In genomic region chr1:175693429-175693960, GRCm38 (mm10) we compare ENCODE assay signal across 9 mouse cellular contexts. TPM values are rescaled to one million over a fixed set of nuclear protein-coding genes. Genes with fewer than 3 reads are reported as not detected.
DNase-seq lines count a peak whose midpoint lies in the region; ATAC-seq and TF ChIP-seq lines count a peak whose summit lies in the region.
"Had no signal": no experiment of that assay in that cellular context is flagged by ENCODE, and none has a peak within 500 bp of the region (broad histone marks: within the 10 kb centered on the region; RNA-seq: fewer than 3 reads in every experiment).

No protein-coding gene starts in this region.

- TF ChIP-seq CTCF in G1E (IDR thresholded peaks at IDR 0.05; ENCODE audit: low read depth, low read length) = no peak
- TF ChIP-seq CTCF in hindbrain, postnatal 0 days (IDR thresholded peaks at IDR 0.05; ENCODE audit: low read depth) = no peak
- TF ChIP-seq CTCF in stomach, postnatal 0 days (IDR thresholded peaks at IDR 0.05; ENCODE audit: low read depth) = no peak

- H3K27ac ChIP-seq in embryonic facial prominence, embryonic 14.5 days (replicated peaks; ENCODE audit: low read depth, low read length) = no peak overlapping the region
- peak overlapping the region; percentile 1; the same call in 1 of the 2 replicates for H3K27ac ChIP-seq in hindbrain, postnatal 0 days
- H3K27ac ChIP-seq in lung, embryonic 16.5 days (ENCODE audit: low read length) = no peak overlapping the region
- H3K27ac ChIP-seq in stomach, postnatal 0 days (replicated peaks) = no peak overlapping the region

- no peaks in the 10 kb centered on the region for H3K27me3 ChIP-seq in G1E (ENCODE audit: insufficient read depth, low read length)
- H3K27me3 ChIP-seq in embryonic facial prominence, embryonic 14.5 days (replicated peaks; ENCODE audit: control insufficient read depth, insufficient read depth, low read length) = no peaks in the 10 kb centered on the region
- H3K27me3 ChIP-seq in hindbrain, postnatal 0 days (ENCODE audit: insufficient read depth, low read length) = no peaks in the 10 kb centered on the region
- no peaks in the 10 kb centered on the region for H3K27me3 ChIP-seq in lung, embryonic 16.5 days (ENCODE audit: control insufficient read depth, insufficient read depth, low read depth, low read length)
- H3K27me3 ChIP-seq in stomach, postnatal 0 days (ENCODE audit: control insufficient read depth, insufficient read depth, low read length) = no peaks in the 10 kb centered on the region

- ATAC-seq in G1E (ENCODE audit: extremely low read depth, insufficient number of reproducible peaks, low FRiP score, poor library complexity, severe bottlenecking) = no peak
- ATAC-seq in embryonic facial prominence, embryonic 14.5 days (ENCODE audit: low read depth) = no peak; the same call in 1 of the 2 replicates
- ATAC-seq in hindbrain, postnatal 0 days = no peak
- no peak for ATAC-seq in lung, embryonic 16.5 days (ENCODE audit: low read depth)
- ATAC-seq in stomach, postnatal 0 days (ENCODE audit: low FRiP score, low TSS enrichment) = no peak
- ATAC-seq in erythroid progenitor cell, adult 5-6 weeks (replicated peaks; ENCODE audit: low FRiP score, poor library complexity, severe bottlenecking) = no peak

- peak overlapping the region; percentile 91; the same call in 1 of the 2 replicates for H3K4me3 ChIP-seq in G1E (ENCODE audit: low read depth, low read length)
- H3K4me3 ChIP-seq in embryonic facial prominence, embryonic 14.5 days (ENCODE audit: low read depth, low read length) = peak overlapping the region; percentile 62
- H3K4me3 ChIP-seq in hindbrain, postnatal 0 days (ENCODE audit: low read length) = peak overlapping the region; percentile 53
- peak overlapping the region; percentile 80 for H3K4me3 ChIP-seq in lung, embryonic 16.5 days (ENCODE audit: low read length)
- H3K4me3 ChIP-seq in stomach, postnatal 0 days (ENCODE audit: low read depth, low read length) = peak overlapping the region; percentile 78; the same call in 1 of the 2 replicates

- no peak for TF ChIP-seq EP300 in stomach, postnatal 0 days (optimal IDR thresholded peaks at IDR 0.05)

- H3K36me3 ChIP-seq in G1E (replicated peaks) = peaks cover 3% of the 10 kb centered on the region
- H3K36me3 ChIP-seq in embryonic facial prominence, embryonic 14.5 days (ENCODE audit: control insufficient read depth, insufficient read depth, low read length) = no peaks in the 10 kb centered on the region
- H3K36me3 ChIP-seq in hindbrain, postnatal 0 days (ENCODE audit: insufficient read depth, low read length) = no peaks in the 10 kb centered on the region
- H3K36me3 ChIP-seq in lung, embryonic 16.5 days (ENCODE audit: control insufficient read depth, insufficient read depth, low read length) = no peaks in the 10 kb centered on the region
- H3K36me3 ChIP-seq in stomach, postnatal 0 days (ENCODE audit: control insufficient read depth, insufficient read depth, low read length) = no peaks in the 10 kb centered on the region

- H3K9ac ChIP-seq in embryonic facial prominence, embryonic 14.5 days (ENCODE audit: low read depth, low read length) = peak overlapping the region; percentile 2; the same call in 1 of the 2 replicates
- 0 out of 2 replicates have a peak overlapping the region, but pooled peaks have one; percentile 69 for H3K9ac ChIP-seq in hindbrain, postnatal 0 days (replicated peaks; ENCODE audit: low read length)
- H3K9ac ChIP-seq in lung, embryonic 16.5 days (ENCODE audit: low read length) = peak overlapping the region; percentile 60
- peak overlapping the region; percentile 0; the same call in 1 of the 2 replicates for H3K9ac ChIP-seq in stomach, postnatal 0 days (ENCODE audit: low read length)

- H3K9me3 ChIP-seq in G1E (replicated peaks) = no peaks in the 10 kb centered on the region
- no peaks in the 10 kb centered on the region for H3K9me3 ChIP-seq in embryonic facial prominence, embryonic 14.5 days (ENCODE audit: control insufficient read depth, low read length)
- no peaks in the 10 kb centered on the region for H3K9me3 ChIP-seq in hindbrain, postnatal 0 days (ENCODE audit: low read length)
- no peaks in the 10 kb centered on the region for H3K9me3 ChIP-seq in lung, embryonic 16.5 days (ENCODE audit: control insufficient read depth, low read length)
- H3K9me3 ChIP-seq in stomach, postnatal 0 days (ENCODE audit: control insufficient read depth, low read length) = no peaks in the 10 kb centered on the region

- DNase-seq in adrenal gland, adult (ENCODE audit: inconsistent age in 2 of 2, low spot score in 1 of 2) = peak; percentile 26 to 58
- DNase-seq in adrenal gland, postnatal 25 days = no peak
- no peak for DNase-seq in G1E (ENCODE audit: low spot score)
- no peak for DNase-seq in embryonic facial prominence, embryonic 14.5 days (ENCODE audit: low spot score)
- no peak for DNase-seq in hindbrain, postnatal 0 days (ENCODE audit: low spot score)
- DNase-seq in stomach, postnatal 0 days (ENCODE audit: low spot score) = peak; percentile 56

- H3K4me2 ChIP-seq in embryonic facial prominence, embryonic 14.5 days (ENCODE audit: low read depth, low read length) = peak overlapping the region; percentile 92
- H3K4me2 ChIP-seq in hindbrain, postnatal 0 days (ENCODE audit: low read depth, low read length) = peak overlapping the region; percentile 88
- H3K4me2 ChIP-seq in lung, embryonic 16.5 days (ENCODE audit: low read depth, low read length) = peak overlapping the region; percentile 67
- peak overlapping the region; percentile 94 for H3K4me2 ChIP-seq in stomach, postnatal 0 days (replicated peaks; ENCODE audit: low read depth)

- WGBS in embryonic facial prominence, embryonic 14.5 days = 39% methylated on average over 12 of the region's 12 CpGs
- 40% methylated on average over 12 of the region's 12 CpGs for WGBS in hindbrain, postnatal 0 days
- WGBS in lung, embryonic 16.5 days = 22% methylated on average over 12 of the region's 12 CpGs
- WGBS in stomach, postnatal 0 days = 24% methylated on average over 12 of the region's 12 CpGs

- H3K4me1 ChIP-seq in G1E (ENCODE audit: insufficient read depth, low read depth, low read length) = peaks cover 17% of the 10 kb centered on the region
- 0 out of 2 replicates have a peak, but pooled peaks cover 8% of the 10 kb centered on the region for H3K4me1 ChIP-seq in embryonic facial prominence, embryonic 14.5 days (ENCODE audit: control insufficient read depth, insufficient read depth, low read length)
- H3K4me1 ChIP-seq in hindbrain, postnatal 0 days (ENCODE audit: insufficient read depth, low read length) = 0 out of 2 replicates have a peak, but pooled peaks cover 5% of the 10 kb centered on the region
- peaks cover 6% of the 10 kb centered on the region; the same call in 1 of the 2 replicates for H3K4me1 ChIP-seq in lung, embryonic 16.5 days (replicated peaks; ENCODE audit: control insufficient read depth, insufficient read depth, low read length)
- no peaks in the 10 kb centered on the region; the same call in 1 of the 2 replicates for H3K4me1 ChIP-seq in stomach, postnatal 0 days (replicated peaks; ENCODE audit: control insufficient read depth, insufficient read depth)

RNA-seq across cellular contexts. Expression of gene Chml, which starts 0.8 kb away (rescaled TPM):
- 9.1 and 10.3 TPM in 2 replicates for total RNA-seq in adrenal gland, postnatal 25 days (2021)
- total RNA-seq in G1E (2014; fragmentation: Nextera tagmentation) (18.4 and 21.7 TPM in 2 replicates), G1E (2017) (15.6 and 17.8 TPM in 2 replicates)
- 15.6 and 25.3 TPM in 2 replicates for polyA plus RNA-seq in G1E (2012)
- 2.3 and 3.0 TPM in 2 replicates for polyA plus RNA-seq in embryonic facial prominence, embryonic 14.5 days (2014; fragmentation: Nextera tagmentation; extraction: Ambion mirVana)
- 18.2 and 29.4 TPM in 2 replicates for total RNA-seq in hindbrain, postnatal 0 days (2014; rRNA removed)
- 2.5 and 2.7 TPM in 2 replicates for polyA plus RNA-seq in hindbrain, postnatal 0 days (2015; fragmentation: Nextera tagmentation; extraction: Ambion mirVana)
- 2.6 TPM in 2 replicates for polyA plus RNA-seq in lung, embryonic 16.5 days (2015; fragmentation: Nextera tagmentation; extraction: Ambion mirVana)
- polyA plus RNA-seq in stomach, postnatal 0 days (2015; fragmentation: Nextera tagmentation; extraction: Ambion mirVana) = 1.0 and 1.5 TPM in 2 replicates
- total RNA-seq in erythroid progenitor cell, adult 5-6 weeks (2015; ENCODE audit: low replicate concordance) = 1.3 and 1.8 TPM in 2 replicates
- 4.9 and 10.1 TPM in 2 replicates for total RNA-seq in erythroid progenitor cell, adult 5-6 weeks (2017; ENCODE audit: low replicate concordance)

RNA-seq across cellular contexts. Expression of gene Opn3, which starts 0.9 kb away (rescaled TPM):
- 7.2 and 10.4 TPM in 2 replicates for total RNA-seq in adrenal gland, postnatal 25 days (2021)
- not detected in 2 replicates for total RNA-seq in G1E (2014; fragmentation: Nextera tagmentation)
- total RNA-seq in G1E (2017) = 0.17 and 0.27 TPM in 2 replicates
- polyA plus RNA-seq in G1E (2012) = 0.64 and 0.98 TPM in 2 replicates
- 5.2 TPM in 2 replicates for polyA plus RNA-seq in embryonic facial prominence, embryonic 14.5 days (2014; fragmentation: Nextera tagmentation; extraction: Ambion mirVana)
- 14.8 and 17.4 TPM in 2 replicates for total RNA-seq in hindbrain, postnatal 0 days (2014; rRNA removed)
- 8.3 and 8.6 TPM in 2 replicates for polyA plus RNA-seq in hindbrain, postnatal 0 days (2015; fragmentation: Nextera tagmentation; extraction: Ambion mirVana)
- polyA plus RNA-seq in lung, embryonic 16.5 days (2015; fragmentation: Nextera tagmentation; extraction: Ambion mirVana) = 4.5 and 5.4 TPM in 2 replicates
- 2.4 and 3.3 TPM in 2 replicates for polyA plus RNA-seq in stomach, postnatal 0 days (2015; fragmentation: Nextera tagmentation; extraction: Ambion mirVana)
- total RNA-seq in erythroid progenitor cell, adult 5-6 weeks (2015; ENCODE audit: low replicate concordance) = 1.8 TPM in 1 of 2 replicates, not detected in the other
- total RNA-seq in erythroid progenitor cell, adult 5-6 weeks (2017; ENCODE audit: low replicate concordance) = not detected in 2 replicates

RNA-seq across cellular contexts. Expression of gene Wdr64, which starts 4.9 kb away (rescaled TPM):
- total RNA-seq in adrenal gland, postnatal 25 days (2021) = not detected in 2 replicates
- total RNA-seq in G1E (2014; fragmentation: Nextera tagmentation) (not detected in 2 replicates), G1E (2017) (0.05 TPM in 1 of 2 replicates, not detected in the other)
- polyA plus RNA-seq in G1E (2012) = not detected in 2 replicates
- polyA plus RNA-seq in embryonic facial prominence, embryonic 14.5 days (2014; fragmentation: Nextera tagmentation; extraction: Ambion mirVana) = not detected in 2 replicates
- total RNA-seq in hindbrain, postnatal 0 days (2014; rRNA removed) = not detected in 2 replicates
- not detected in 2 replicates for polyA plus RNA-seq in hindbrain, postnatal 0 days (2015; fragmentation: Nextera tagmentation; extraction: Ambion mirVana)
- not detected in 2 replicates for polyA plus RNA-seq in lung, embryonic 16.5 days (2015; fragmentation: Nextera tagmentation; extraction: Ambion mirVana)
- not detected in 2 replicates for polyA plus RNA-seq in stomach, postnatal 0 days (2015; fragmentation: Nextera tagmentation; extraction: Ambion mirVana)
- not detected in 2 replicates for total RNA-seq in erythroid progenitor cell, adult 5-6 weeks (2015; ENCODE audit: low replicate concordance)
- not detected in 2 replicates for total RNA-seq in erythroid progenitor cell, adult 5-6 weeks (2017; ENCODE audit: low replicate concordance)
- total RNA-seq: heart, postnatal 10 days had no signal

Comparison
In these comparisons a context has a peak if more than half of its experiments do, and no peak if none do; other contexts are left out.
1. DNase-seq: peak in adrenal gland, adult (2 of 2) and stomach, postnatal 0 days (single experiment); none in adrenal gland, postnatal 25 days (single experiment), G1E (single experiment), embryonic facial prominence, embryonic 14.5 days (single experiment) and hindbrain, postnatal 0 days (single experiment).
2. H3K9ac ChIP-seq: peak in every context shown above with its lines; median percentile 69 in hindbrain, postnatal 0 days; 60 in lung, embryonic 16.5 days; 2 in embryonic facial prominence, embryonic 14.5 days; 0 in stomach, postnatal 0 days.
3. Peak in every context shown above with its lines, with median percentiles within 50 percentile points of each other: H3K4me3 ChIP-seq and H3K4me2 ChIP-seq.